Mouse (Mus musculus) forebrain, embryonic 16.5 days (tissue): ENCODE results near the gene Gm9758. TPM values are rescaled to one million over a fixed set of nuclear protein-coding genes. Genes with fewer than 3 reads are reported as not detected.
"Not testable (repeated sequence)": the region's sequence is repeated elsewhere in the genome, so short reads cannot be mapped to it uniquely, and the experiment has no call there.

Experiments
- ATAC-seq: fragments of 200-750 bp; cut with Nextera tagmentation; 2 replicates; pipeline ENCODE4 v1.8.0; 2017; ENCODE audit warnings: mild to moderate bottlenecking, moderate library complexity
- H3K27ac ChIP-seq: fragments of 300-500 bp; sonication (generic); 2 replicates; pipeline ENCODE4 v1.5.1; 2014; ENCODE audit warnings: low read length, control low read depth
- H3K27me3 ChIP-seq: fragments of 300-500 bp; sonication (generic); replicated peaks from 2 replicates; pipeline ENCODE4 v1.6.1; 2014; ENCODE audit warnings: low read length; ENCODE audit not compliant: control insufficient read depth, insufficient read depth
- H3K36me3 ChIP-seq: fragments of 300-500 bp; sonication (generic); 2 replicates; pipeline ENCODE4 v1.6.1; 2014; ENCODE audit not compliant: control insufficient read depth, insufficient read depth
- H3K4me1 ChIP-seq: fragments of 300-500 bp; sonication (generic); replicated peaks from 2 replicates; pipeline ENCODE4 v1.6.1; 2014; ENCODE audit warnings: low read length; ENCODE audit not compliant: control insufficient read depth, insufficient read depth
- H3K4me2 ChIP-seq: fragments of 300-500 bp; sonication (generic); 2 replicates; pipeline ENCODE4 v1.6.1; 2014; ENCODE audit warnings: mild to moderate bottlenecking, low read length, control low read depth
- H3K4me3 ChIP-seq: fragments of 300-500 bp; sonication (generic); replicated peaks from 2 replicates; pipeline ENCODE4 v1.5.1; 2014; ENCODE audit warnings: mild to moderate bottlenecking, low read length, control low read depth
- H3K9ac ChIP-seq: fragments of 300-500 bp; sonication (generic); replicated peaks from 2 replicates; pipeline ENCODE4 v1.6.1; 2014; ENCODE audit warnings: low read depth, low read length, control low read depth
- H3K9me3 ChIP-seq: fragments of 300-500 bp; sonication (generic); 2 replicates; pipeline ENCODE4 v1.6.1; 2016; ENCODE audit warnings: low read length; ENCODE audit not compliant: control insufficient read depth
- WGBS: fragments of 180-500 bp; shearing (Covaris S2); extraction: QIAGEN DNeasy Blood & Tissue Kit; methylation state at CpG from one replicate; pipeline ENCODE4 v1.1.7; 2014; 5-methylcytosine and 5-hydroxymethylcytosine counted together
- polyA plus RNA-seq: library from polyadenylated mRNA; unstranded; fragments of >200 nt; fragmentation: Nextera tagmentation; extraction: Ambion mirVana; gene quantifications from 2 replicates; pipeline ENCODE4 v1.2.1, GENCODE M21; 2015

The Gm9758 gene
- polyA plus RNA-seq, 1 experiment from 2014 or later: not detected

GRCm38 (mm10) chr5:14941043-14941442 is 26.3 kb upstream of the Gm9758 start:
- 81% methylated on average over 1 of the region's 1 CpGs for WGBS
- H3K4me3 ChIP-seq, H3K9me3 ChIP-seq, H3K27ac ChIP-seq, H3K9ac ChIP-seq, H3K27me3 ChIP-seq, H3K36me3 ChIP-seq, ATAC-seq, H3K4me1 ChIP-seq, H3K4me2 ChIP-seq: not testable (repeated sequence)

- H3K9ac ChIP-seq, H3K9me3 ChIP-seq, H3K36me3 ChIP-seq, H3K27ac ChIP-seq, H3K4me2 ChIP-seq, H3K4me1 ChIP-seq, ATAC-seq, H3K27me3 ChIP-seq, H3K4me3 ChIP-seq: not testable (repeated sequence)
- WGBS: 0% methylated on average over 1 of the region's 1 CpGs
Observed at GRCm38 (mm10) chr5:14938329-14938728, 23.6 kb upstream of the Gm9758 start, which contains the start of gene Speer4e. TSS of gene Speer4e (minus strand) at chr5:14938429.

GRCm38 (mm10) chr5:14933721-14934120 is 19.0 kb upstream of the Gm9758 start:
- not testable (repeated sequence) for H3K4me1 ChIP-seq, H3K4me3 ChIP-seq, H3K9ac ChIP-seq, H3K9me3 ChIP-seq, H3K27me3 ChIP-seq, H3K4me2 ChIP-seq, H3K27ac ChIP-seq, ATAC-seq, H3K36me3 ChIP-seq
- 75% methylated on average over 5 of the region's 6 CpGs for WGBS

GRCm38 (mm10) chr5:14927047-14927446 is 12.3 kb upstream of the Gm9758 start:
- not testable (repeated sequence) for H3K9me3 ChIP-seq, ATAC-seq

GRCm38 (mm10) chr5:14914361-14914760 is 338 bp downstream of the Gm9758 start:
- not testable (repeated sequence) for H3K27me3 ChIP-seq, ATAC-seq, H3K4me3 ChIP-seq, H3K4me2 ChIP-seq, H3K27ac ChIP-seq, H3K36me3 ChIP-seq, H3K9ac ChIP-seq, H3K4me1 ChIP-seq, H3K9me3 ChIP-seq
- WGBS: 75% methylated on average over 2 of the region's 3 CpGs

More at GRCm38 (mm10) chr5:14927047-14927446, 12.3 kb upstream of the Gm9758 start:
- not testable (repeated sequence) for H3K4me2 ChIP-seq, H3K27ac ChIP-seq, H3K36me3 ChIP-seq, H3K9ac ChIP-seq, H3K27me3 ChIP-seq, H3K4me3 ChIP-seq, H3K4me1 ChIP-seq
- WGBS: 31% methylated on average over 4 of the region's 4 CpGs

GRCm38 (mm10) chr5:14903539-14903938 is 11.2 kb downstream of the Gm9758 start:
- WGBS: 18% methylated on average over 3 of the region's 3 CpGs

GRCm38 (mm10) chr5:14892242-14892641 is 22.5 kb downstream of the Gm9758 start:
- Histone ChIP-seq H3K36me3 (no peaks in the 10 kb centered on the region), H3K9ac (no peak overlapping the region), H3K4me1 (no peaks in the 10 kb centered on the region), H3K27ac (no peak overlapping the region), H3K4me3 (no peak overlapping the region), H3K27me3 (no peaks in the 10 kb centered on the region), H3K9me3 (no peaks in the 10 kb centered on the region; the same call in 1 of the 2 replicates), H3K4me2 (no peak overlapping the region)
- ATAC-seq: no peak
- 75% methylated on average over 3 of the region's 3 CpGs for WGBS

More at GRCm38 (mm10) chr5:14903539-14903938, 11.2 kb downstream of the Gm9758 start:
- H3K27ac ChIP-seq, H3K36me3 ChIP-seq, H3K4me3 ChIP-seq, H3K4me1 ChIP-seq, H3K4me2 ChIP-seq, H3K9ac ChIP-seq, ATAC-seq, H3K27me3 ChIP-seq, H3K9me3 ChIP-seq: not testable (repeated sequence)

GRCm38 (mm10) chr5:14885291-14885690 is 29.4 kb downstream of the Gm9758 start:
- H3K36me3 ChIP-seq, H3K27me3 ChIP-seq, H3K27ac ChIP-seq, H3K4me1 ChIP-seq, H3K4me3 ChIP-seq, H3K4me2 ChIP-seq, H3K9me3 ChIP-seq, ATAC-seq, H3K9ac ChIP-seq: not testable (repeated sequence)
- whole genome bisulfite sequencing: 74% methylated on average over 2 of the region's 2 CpGs
